Mouse (Mus musculus) ovary, postnatal 10 days (tissue): ENCODE measurements around the gene Vgll4.
A peak's percentile ranks its signal among the peaks of the same experiment; 100 is the strongest.
"Not testable (repeated sequence)": the region's sequence is repeated elsewhere in the genome, so short reads cannot be mapped to it uniquely, and the experiment has no call there.

Experiments
- DNase-seq: peaks from one replicate; pipeline ENCODE4 v3.0.0; 2022; ENCODE audit warnings: low spot score

Vgll4 gene

GRCm38 (mm10) chr6:114893427-114894209 is 76.2 kb downstream of the Vgll4 start:
- no peak for DNase-seq

GRCm38 (mm10) chr6:114892363-114892762 is 77.4 kb downstream of the Vgll4 start:
- no peak for DNase-seq

- no peak for DNase-seq
Observed at GRCm38 (mm10) chr6:114891771-114892170, 78.0 kb downstream of the Vgll4 start.

GRCm38 (mm10) chr6:114891272-114891671 is 78.5 kb downstream of the Vgll4 start:
- DNase-seq: no peak

- peak; percentile 74 for DNase-seq
Observed at GRCm38 (mm10) chr6:114890411-114891115, 79.2 kb downstream of the Vgll4 start.

- DNase-seq: not testable (repeated sequence)
Observed at GRCm38 (mm10) chr6:114889971-114890370, 79.8 kb downstream of the Vgll4 start.

- no peak for DNase-seq
Observed at GRCm38 (mm10) chr6:114888922-114889321, 80.9 kb downstream of the Vgll4 start.

GRCm38 (mm10) chr6:114886504-114887361 is 83.1 kb downstream of the Vgll4 start:
- no peak for DNase-seq

GRCm38 (mm10) chr6:114886012-114886411 is 83.8 kb downstream of the Vgll4 start:
- no peak for DNase-seq

GRCm38 (mm10) chr6:114885129-114885528 is 84.7 kb downstream of the Vgll4 start:
- DNase-seq: no peak

GRCm38 (mm10) chr6:114883261-114883740 is 86.5 kb downstream of the Vgll4 start:
- DNase-seq: peak; percentile 37

GRCm38 (mm10) chr6:114882675-114883074 is 87.1 kb downstream of the Vgll4 start:
- DNase-seq: no peak

- no peak for DNase-seq
Observed at GRCm38 (mm10) chr6:114882212-114882611, 87.6 kb downstream of the Vgll4 start.

GRCm38 (mm10) chr6:114880798-114881197 is 89.0 kb downstream of the Vgll4 start:
- DNase-seq: no peak

- no peak for DNase-seq
Observed at GRCm38 (mm10) chr6:114878841-114879520, 90.8 kb downstream of the Vgll4 start.

- DNase-seq: no peak
Observed at GRCm38 (mm10) chr6:114876546-114876945, 93.2 kb downstream of the Vgll4 start.

GRCm38 (mm10) chr6:114876033-114876432 is 93.8 kb downstream of the Vgll4 start:
- DNase-seq: no peak

- peak; percentile 96 for DNase-seq
Observed at GRCm38 (mm10) chr6:114875018-114875558, 94.7 kb downstream of the Vgll4 start.

GRCm38 (mm10) chr6:114874138-114874928 is 95.5 kb downstream of the Vgll4 start:
- DNase-seq: no peak

GRCm38 (mm10) chr6:114873808-114874137 is 96.0 kb downstream of the Vgll4 start:
- DNase-seq: no peak
